Mouse (Mus musculus) retina, adult 2 months (tissue): ENCODE data around the gene Ccdc34.

Experiments
- DNase-seq: peaks from one replicate; pipeline ENCODE4 v3.0.0-alpha.2; 2012; ENCODE audit warnings: low read depth, low spot score

Gene Ccdc34

DNA sequence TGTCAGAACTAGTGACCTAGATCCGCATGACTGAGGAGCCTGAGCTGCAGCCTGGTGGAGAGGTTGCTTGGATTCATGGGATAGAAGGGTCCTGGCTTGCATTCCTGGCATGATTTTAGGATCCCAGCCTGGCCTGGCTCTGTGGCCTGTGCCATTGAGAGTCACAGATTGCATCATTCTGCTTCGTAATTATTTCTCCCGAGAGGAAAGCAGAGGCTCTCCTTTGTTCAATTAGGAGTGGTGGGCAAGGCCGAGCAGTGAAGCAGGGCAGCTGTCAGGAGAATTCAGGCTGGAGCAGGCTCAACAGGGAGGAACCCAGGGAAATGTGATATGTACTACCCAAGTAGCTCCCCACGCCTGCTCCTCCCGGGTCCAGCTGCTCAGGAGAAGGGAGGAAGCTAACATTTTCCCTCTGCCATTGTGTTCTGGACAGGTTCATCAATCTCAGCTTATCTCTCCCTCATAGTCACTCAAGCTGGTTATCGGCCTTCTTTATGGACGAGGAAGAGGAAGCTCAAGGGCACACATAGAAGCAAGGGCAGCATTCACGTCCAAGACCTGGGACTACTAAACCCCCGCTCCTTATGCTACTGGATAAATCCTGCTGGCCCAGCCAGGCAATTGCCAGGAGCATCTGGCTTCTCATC lies 162.2 kb downstream of the Ccdc34 start:
- DNase-seq: no peak

DNA sequence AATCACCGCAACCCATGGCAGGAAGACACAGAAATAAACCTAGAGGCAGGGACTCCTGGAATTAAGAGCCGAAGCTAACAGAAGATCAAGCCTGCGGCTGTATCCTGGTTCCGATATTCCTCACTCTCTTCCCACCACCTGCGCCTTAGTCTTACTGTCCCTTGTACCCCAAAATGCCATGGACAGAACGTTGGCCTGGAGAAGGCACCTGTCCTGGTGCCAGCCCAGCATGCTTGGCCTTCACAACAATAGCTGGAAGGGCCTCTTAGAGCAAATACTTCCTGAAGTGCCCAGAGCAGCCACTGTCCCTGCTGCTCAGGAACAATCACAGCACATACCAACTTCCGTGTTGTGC lies 162.7 kb downstream of the Ccdc34 start:
- DNase-seq: no peak

DNA sequence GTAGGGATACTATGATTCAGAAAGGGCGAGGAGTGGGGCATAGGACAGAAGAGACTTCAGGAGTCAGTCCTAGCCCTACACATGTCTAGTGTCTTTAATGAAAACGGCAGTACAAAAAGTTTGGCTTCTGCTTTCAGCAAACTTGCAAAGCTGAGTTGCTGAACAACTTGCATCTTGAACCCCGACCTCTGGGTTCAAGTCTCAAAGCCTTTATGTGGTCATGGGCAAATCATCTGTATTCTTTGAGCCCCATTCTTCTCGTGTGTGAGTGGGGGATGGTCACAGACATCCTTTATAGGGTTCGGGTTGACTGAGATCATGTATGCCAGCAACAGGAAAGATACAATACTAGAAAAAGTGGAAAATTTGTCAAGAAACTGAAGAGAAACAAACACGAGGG lies 164.0 kb downstream of the Ccdc34 start:
- no peak for DNase-seq

DNA sequence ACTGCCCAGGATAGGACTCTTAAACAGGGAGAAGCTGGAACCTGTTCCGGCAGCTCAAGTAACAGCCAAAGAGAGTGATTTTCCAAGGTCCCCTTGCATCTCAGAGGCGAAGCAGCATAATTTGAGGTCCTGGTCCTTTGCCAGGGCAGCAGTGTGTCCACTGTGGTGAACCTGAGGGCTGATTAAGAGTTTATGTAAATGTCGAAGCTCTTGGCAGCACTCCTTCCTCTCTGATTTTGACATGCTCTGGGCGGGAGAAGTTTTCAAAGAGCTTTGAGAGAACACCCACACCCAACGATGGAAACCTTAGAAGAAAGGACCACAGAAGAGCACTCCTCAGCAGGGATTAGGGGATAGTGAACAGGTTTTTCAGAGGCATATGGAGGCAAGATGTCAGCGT lies 164.6 kb downstream of the Ccdc34 start:
- no peak for DNase-seq

DNA sequence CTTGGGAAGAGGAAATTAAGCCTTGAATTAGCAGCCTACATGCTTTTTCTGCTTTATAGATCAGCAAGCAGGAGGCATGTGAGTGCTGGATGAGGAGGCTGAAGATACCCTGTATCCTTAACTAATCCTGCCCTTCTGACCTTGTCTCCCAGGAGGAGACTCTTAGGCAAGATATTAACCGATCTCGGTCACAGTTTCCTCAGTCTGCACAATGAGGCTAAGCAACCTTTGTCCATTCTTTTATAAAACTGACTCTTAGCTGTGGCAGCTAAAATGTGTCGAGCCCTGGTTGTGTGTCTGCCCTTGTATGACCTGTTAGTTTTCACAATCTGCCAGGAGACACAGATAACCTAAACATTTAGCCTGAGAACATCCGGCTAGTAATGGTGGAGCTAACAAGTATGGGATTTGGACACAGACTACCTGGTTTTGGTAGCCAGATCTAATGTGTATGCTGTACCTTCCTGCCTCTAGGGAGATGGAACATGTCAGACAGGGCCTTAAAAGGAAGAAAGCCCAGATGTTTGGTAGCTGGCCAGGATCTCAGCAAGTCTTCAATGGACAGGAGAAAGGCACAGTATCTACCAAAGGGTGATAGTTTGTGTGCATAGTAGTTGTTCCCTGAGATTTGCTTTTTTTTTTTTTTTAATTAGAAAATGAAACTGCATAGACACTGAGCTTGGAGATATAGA lies 165.3 kb downstream of the Ccdc34 start:
- DNase-seq: no peak

DNA sequence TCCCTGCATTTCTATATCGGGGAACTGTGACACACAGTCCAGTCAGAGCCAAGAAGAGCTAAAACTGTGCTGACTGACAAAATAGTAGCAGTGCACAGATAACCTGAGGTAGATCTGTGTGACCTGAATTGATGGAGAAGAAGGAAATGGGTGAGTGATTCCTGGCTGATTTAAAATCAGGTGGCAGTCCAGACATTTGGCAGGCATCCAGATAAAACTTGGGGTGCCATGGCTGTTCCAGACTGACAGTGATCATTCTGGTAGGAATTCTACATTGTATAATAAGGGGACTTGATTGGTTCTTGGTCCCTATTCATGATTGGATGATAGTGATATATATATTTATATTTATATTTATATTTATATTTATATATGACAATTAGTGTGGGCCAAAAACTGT lies 166.5 kb downstream of the Ccdc34 start:
- DNase-seq: no peak

DNA sequence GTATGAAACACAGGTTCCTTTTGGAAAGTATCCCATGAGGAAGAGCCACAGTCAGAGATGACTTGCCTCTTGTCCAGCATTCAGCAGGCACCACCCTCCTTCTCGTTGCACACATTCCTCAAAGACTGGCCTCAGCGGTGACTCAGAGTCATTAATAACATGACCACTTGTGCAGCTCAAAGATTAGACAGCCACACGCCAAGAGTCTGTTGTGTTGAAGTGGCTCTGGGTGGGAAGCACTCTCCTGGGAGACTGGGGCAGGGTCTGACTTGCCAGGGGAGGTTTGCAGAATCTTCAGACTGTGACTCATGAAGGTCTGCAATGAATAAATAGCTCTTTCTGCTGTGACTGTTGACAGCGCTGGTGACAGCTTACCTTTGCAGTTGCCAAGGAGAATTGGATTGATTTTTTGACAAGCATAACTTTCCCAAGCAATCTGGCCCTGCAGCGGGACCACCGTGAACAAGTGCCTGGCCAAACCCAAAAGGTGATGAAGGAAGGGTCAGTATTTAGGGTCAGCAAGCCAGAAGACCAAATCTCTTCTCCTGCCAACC lies 168.9 kb downstream of the Ccdc34 start:
- DNase-seq: no peak

DNA sequence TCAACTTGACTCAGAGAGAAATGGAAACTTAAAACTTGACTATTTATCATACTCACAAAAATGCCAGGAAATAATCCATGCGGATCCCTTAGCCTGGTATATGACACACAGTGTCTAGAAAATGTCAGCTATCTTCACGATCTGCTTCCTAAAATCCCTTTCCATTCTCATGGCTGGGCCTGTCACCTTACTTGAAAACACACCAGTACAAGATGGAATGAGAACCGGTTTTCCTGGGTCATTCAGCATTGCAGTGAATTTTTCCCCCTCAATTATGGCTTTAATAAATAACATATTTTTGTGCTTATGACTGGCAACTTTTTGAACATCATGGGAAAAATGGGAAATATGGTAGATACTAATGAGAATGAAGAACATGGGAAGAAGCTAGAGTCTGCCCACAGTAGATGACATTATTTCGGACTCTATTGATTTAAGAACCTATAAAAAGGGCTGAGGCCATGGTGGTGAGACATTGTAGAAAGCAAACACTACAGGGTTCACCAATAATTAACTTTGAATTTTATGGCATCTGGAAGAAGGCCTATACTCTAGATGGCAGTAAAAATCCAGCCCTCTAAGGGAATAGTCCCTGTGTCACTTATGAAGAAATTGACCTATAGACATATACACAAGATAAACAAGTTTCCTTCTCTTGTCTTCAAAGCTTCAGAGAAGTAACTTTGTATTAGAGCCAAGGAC lies 171.2 kb downstream of the Ccdc34 start:
- DNase-seq: no peak

DNA sequence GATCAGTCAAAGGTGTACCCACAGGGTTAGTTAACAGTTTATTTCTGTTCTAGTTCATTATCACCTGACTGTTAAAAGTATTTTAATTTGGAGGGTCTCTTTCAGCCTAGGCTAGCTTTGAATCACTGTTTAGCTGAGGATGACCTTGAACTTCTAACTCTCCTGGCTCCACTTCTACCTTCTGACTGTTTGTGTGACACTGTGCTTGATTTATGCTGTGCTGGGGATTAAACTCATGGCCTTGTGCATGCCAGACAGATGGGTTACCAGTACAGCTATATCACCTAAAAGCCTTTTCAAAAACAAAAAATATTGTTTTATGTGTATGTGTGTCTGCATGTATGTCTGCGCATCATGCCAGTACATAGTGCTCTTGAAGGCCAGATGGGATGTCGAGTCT lies 172.8 kb downstream of the Ccdc34 start:
- DNase-seq: no peak

DNA sequence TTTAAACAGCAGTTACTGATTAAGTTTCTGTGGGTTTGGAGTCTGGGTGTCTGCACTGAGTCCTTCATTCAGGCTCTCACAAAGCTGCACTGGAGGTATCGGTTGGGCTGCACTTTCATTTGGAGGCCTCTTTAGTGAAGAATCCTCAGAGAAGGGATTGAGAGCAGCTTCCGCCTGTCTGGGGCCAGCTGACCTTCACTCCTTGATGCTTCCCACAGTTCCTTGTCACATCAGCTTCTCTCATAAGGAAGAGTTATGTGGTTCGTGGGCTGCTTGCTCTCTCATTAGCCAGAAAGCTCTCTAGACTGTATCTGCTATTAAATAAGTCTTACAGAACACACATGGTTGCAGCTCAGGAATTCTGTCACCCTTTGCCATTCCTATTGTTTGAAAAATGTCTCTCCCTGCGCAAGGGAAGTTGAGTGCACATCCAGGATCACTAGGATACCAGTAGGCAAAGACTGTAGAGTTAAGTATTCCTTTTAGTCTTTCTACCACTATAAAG lies 173.6 kb downstream of the Ccdc34 start:
- DNase-seq: no peak

DNA sequence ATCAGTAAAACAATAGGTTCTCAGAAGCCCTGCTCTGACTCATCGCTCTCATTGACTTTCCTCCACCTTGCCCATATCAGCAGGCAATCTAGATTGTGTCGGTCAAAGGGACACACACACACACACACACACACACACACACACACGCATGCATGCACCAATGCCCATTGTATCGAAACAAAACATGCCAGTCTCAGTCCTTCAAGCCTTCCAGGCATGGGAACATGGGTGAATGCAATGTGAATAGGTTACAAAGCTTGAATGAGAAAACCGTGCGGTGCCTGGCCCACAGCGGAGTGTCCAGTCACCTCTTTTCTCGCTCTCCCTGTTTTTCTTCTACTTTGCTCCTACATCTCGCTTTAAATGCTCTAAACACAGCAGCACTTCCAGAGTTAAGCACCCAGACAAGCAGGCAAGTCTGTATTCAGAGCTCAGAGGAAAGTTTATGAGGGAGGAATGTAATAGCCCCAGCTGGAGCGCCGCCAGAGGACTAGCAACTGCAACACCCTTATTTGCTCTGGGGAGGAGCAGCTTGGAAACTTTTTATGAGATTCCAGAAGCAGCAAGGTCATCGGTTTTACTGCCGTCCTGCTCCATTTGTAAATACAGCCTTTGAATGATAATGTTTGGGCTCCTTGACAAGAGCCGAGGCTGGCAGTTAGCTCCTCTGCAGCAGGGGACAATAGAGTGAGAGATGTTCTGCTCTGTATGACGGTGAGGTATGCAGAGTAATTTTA lies 174.5 kb downstream of the Ccdc34 start:
- DNase-seq: no peak

DNA sequence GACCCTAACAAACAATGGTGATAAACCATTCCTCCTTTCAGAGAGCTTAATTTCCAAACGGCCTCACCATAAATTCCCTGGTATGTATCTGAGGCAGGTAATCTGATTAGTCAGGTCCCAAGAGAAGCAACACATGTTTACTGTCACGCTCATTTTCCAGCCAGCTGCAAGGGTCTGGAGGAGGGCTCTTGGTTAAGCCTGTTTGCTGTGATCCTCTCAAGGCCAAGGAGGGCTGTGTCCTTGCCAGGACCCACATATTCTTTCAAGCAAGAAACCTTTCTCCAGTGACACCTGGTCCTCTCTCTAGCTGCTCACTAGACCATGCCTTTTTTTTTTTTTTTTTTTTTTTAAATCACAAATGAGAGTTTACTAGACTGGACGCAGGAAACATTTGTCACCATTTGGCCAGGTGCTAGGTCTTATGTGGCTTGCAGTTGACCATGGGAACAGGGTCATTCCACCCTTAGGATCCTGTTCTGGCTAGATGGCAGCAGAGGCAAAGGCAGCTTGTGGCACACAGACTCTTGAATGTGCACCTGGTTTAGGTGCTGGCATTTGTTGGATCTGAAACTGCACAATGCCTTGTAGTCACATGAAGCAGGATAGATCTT lies 175.2 kb downstream of the Ccdc34 start:
- no peak for DNase-seq

DNA sequence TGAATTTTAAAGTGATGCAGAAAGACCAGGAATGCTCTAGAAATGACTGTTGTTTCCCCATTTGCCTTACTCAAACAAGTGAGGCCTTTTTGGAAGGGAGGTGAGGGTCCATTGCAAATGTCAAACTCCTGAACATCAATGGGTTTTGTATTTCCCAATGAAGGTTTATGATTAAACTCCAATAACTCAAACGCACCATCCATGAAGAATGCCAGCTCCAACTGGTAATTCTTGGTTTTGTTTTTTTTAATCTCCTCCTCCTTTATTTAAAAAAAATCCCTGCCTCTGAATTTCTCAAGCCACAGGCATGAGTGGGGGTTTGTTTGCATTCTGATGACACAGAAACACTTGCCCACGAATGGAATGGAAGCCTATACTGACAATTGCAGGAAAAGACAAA lies 178.9 kb downstream of the Ccdc34 start:
- no peak for DNase-seq

DNA sequence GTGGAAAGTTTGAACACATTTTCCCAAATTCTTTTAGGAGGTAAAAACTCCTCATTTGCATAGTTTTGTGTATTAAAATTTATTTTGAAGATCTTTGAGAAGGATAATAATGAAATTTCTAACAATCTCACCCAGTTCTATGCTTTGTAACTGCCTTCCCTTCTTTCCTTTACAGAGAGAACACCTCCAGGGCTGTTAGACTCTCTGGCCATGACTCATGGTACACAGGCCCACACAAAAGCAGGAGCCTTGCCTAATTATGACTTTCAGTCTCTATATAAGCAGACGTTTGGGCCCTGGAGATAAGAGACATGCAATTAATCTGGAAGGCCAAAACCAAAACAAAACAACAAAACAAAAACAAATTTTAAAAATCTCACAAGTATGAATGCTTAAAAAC lies 182.0 kb downstream of the Ccdc34 start:
- no peak for DNase-seq

DNA sequence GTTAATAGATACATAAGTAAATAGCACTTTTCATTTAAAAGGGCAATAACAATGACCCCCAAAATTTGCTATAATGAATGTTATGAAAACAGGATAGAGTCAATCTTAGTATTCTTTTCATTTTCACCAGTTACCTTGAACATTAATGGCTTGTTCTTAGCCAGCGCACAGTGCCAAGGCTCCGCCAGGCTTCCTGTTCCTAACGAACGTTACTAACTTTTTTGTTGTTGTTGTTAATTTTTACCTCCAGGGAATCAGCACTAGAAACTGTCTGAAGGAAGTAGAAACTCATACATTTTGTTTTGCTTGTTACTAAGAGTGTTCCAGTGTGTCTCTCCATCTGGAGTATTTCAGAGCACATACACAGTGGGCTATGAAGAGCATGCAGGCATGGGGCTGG lies 184.2 kb downstream of the Ccdc34 start:
- DNase-seq: no peak

DNA sequence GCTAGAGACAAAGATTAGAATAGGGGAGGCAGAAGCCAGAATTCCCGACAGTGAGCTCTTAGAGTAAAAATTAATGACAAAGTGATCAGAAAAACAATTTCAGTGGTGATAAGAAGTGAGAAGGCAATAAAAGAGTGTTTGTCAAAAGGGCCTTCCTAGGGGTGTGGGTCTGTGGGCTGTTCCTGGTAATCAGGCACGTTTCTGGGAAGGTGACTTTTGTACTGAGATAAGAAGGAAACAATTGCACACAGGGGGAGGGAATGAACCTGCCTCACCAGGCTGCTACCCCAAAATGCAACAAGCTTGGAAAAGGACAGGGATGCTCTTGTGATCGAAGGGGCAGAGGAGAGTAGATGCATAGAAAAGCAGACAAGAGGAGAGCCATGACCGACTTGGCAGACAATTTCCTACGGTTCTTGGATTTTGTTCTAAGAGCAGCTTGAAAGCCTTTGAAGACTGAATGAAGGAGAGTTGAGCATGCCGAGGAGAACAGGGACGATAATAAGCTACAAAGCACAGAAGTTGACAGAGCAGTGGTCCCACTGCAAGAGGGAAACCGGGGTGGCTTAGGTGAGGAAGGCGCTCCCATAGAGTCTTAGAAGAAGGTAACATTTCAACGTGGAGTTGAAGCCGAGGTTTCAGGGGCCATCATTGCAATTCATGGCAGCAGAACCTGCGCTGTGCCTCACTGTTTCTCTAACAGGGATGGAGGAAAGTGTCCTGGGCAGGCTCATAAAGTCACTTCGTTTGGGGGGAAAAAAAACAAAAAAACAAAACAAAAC lies 185.3 kb downstream of the Ccdc34 start:
- no peak for DNase-seq

DNA sequence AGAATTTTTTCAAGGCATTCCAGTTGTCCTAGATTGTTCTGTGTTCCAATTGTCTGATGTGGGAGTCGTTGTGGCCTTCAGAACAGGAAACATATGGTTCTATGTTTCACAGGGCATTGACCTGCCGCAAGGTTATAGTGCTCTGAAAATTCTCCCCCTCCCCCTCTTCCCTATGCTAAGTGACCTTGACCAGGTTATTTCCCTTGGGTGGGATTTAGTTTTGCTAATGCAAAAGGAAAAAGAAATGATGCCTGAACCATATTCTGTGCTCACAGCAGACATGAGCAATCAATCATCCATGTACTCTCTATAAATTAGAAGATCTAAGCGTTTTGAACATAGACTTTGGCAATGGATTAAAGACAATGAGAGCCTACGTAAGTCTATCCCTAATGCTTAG lies 186.6 kb downstream of the Ccdc34 start:
- DNase-seq: no peak

DNA sequence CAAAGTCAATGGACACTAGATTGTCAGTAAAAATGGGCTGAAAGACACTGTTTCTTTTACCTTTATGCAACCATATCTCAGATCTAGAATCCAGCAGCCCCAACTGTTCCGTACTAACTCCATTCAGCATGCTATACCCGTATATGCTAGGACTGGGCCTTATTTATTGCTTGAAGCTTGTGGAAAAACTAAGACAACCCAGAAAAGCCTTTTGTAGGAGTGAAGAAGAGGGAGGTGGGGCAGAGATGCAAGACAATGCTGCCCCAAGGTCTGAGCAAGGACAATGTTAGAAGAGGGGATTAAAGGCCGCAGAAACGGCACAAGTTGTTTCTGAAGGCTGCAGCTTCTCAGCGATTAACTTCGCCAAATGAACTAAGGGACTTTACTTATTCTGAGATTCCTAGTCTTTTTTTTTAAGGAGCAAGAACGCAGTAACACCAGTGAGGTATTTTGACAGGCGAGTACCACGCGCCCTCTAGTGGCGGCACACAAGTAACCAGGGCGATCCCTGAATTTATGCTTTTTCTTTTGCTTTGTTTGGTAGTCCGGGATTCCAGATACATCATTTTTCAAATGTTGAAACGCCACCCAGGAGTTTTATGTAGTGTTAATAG lies 187.2 kb downstream of the Ccdc34 start:
- peak; percentile 18 for DNase-seq

DNA sequence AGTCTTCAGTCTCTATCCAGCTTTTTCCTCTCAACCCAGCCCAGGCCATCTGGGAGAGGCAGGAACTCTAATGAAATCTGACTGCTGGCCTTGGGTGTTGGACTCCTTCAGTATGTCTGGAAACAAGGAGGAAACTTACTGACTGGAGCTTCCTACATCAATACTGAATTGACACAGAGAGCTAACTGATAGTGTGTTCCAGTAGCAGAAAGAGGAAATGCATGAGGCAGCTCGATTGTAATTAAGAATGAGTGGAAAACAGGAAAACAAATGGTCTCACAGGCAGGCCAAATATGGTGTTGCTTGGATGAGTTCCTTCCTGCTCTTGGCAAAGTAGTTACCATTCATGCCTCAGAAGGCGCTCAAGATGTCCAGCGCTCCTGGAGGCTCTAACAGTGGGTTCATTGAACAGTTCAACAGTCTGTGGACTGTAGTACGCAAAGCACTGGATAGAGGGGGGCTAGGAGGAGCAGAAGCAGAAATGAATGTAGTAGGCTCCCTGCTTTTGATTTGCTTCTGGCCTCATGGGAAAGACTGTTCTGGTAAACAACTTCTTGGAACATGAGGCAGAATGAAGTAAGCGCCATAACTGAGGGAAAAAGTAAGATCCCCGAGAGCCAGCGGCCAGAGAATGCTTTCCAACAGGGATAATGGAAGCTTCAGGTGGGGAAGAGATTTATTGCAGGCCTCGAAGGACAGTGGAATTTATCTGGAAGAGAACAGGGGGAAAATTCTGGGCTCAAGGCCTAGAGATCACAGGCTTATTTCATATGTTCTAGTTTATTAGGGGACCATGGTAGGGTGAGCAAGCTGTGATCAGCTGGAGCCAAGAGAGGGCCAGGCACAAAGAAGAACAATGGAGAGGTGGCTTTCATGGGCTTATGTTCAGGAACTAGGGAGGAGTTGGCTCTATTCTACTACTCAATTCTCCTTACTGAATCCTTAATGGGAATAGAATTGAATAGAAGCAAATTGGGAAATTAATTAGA lies 193.2 kb downstream of the Ccdc34 start:
- no peak for DNase-seq
